Mouse (Mus musculus): Measurements from ENCODE around the gene Cox4i2. TPM values are rescaled to one million over a fixed set of nuclear protein-coding genes. Genes with fewer than 3 reads are reported as not detected.

The Cox4i2 gene
- total RNA-seq, 2 experiments from 2014 or later, result 4.2 to 4.9 TPM

DNA sequence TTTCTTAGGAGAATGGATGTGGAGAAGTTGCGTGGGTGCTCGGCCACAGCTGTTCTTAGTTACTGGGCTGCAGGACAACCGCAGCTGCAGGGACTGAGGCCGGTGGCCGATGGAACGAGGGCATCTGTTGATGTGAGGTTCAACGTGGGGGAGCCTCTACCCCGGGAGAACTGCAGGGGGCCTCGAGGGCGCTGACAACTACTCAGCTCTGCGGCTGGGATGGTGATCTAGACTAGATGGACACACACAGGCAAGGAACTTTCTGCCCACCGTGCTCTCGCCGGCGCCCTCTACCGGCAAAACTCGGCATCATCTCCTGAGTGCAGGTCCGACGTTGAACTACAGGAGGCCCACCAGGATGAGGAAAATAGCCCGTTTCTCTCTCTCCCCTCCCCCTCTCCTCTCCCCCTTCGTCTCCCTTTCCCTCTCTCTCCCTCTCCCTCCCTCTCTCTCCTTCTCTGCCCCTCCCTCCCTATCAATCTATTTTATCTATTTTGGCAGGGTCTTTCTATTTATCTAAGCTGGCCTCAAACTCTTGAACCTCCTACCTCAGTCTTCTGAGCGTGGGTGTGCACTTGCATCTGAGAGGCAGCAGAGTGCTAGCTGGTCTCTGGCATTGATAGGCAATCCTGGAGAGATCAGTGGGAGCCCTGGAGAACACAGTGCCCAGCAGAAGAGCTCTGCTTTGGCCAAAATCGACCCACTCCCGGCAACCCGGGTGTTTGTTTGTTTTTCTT lies 12.6 kb downstream of the Cox4i2 start:
- peak; percentile 80 to 91 for DNase-seq (ENCODE audit: low spot score in 2 of 2)

DNA sequence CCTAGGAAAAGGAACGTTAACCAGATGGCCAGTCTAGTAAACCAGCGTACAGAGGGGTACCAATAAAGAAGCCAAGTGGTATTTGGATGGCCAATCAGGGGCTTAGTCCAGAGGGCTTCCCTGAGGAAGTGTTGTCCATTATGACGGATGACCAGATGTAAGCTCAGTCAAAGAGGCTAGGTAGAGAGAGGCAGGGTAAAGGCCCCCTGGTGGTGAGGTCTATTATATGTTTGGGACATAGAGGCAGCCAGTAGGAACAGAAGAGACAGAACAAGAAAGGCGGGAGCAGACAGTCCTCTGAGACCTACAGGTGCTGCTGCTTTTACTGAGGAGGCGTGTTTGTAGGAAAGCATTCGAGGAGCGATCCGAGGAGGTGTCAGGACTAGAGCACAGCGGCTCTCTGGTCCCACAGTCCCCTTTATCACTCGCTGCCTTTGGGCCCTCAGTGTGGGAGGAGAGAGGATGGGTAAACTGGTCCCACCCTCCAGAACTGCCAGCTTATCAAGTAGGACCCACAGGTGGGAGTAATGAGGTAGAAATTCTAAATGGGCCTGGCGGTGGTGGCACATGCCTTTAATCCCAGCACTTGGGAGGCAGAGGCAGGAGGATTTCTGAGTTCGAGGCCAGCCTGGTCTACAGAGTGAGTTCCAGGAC lies 13.8 kb downstream of the Cox4i2 start:
- no peak for DNase-seq (ENCODE audit: low spot score in 2 of 2)

DNA sequence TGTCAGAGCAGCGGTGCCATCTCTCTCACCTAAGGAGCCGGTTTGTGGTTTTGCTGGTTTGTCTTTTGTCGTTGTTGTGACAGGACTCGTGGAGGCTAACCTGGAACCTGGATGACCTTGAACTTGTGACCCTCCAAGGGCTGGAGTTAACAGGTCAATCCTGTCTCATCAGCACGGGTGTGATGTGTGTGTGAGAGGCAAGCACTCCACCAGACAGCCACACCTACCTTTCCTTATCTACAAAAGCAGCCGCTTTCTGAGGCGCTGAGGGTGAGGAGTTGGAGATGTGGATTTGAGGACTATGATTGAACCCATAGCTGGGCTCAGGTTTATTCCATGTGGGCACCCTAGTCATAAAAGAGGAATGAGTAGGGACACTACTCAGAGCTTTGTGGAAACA lies 15.7 kb downstream of the Cox4i2 start:
- DNase-seq (ENCODE audit: low spot score in 2 of 2), result no peak

DNA sequence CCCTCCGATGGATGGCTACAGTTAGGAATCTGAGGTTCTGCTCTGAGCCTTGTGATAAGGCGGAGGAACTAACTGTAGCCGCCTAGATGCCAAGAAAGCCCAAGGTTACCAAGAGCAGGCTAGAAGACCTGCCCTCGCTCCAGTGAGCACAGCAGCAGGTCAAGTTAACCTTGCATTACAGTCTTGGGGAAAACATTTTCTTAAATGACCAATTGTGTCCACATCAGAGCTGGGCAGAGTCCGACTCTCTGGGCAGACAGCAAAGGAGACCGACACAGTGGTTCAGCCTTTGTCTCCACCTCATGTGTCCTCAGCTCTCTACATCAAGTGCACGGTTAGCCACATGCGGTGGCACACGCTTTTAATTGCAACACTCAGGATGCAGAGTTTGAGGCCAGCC lies 17.6 kb downstream of the Cox4i2 start:
- no peak for DNase-seq (ENCODE audit: low spot score in 2 of 2)

DNA sequence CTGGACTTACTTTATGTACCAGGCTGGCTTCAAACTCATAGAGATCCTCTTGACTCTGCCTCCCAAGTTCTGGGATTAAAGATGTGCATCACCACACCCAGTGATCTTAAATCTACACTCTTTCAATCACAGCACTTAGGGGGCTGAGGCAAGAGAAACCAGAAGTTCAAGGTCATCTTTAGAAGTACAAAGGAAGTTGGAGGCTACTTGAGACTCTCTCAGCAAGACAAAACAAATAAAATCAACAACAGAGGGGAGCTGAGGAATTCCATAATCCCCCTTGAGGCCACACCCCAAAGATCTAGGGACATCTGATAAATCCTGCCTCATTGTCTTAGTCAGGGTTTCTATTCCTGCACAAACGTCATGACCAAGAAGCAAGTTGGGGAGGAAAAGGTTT lies 18.3 kb downstream of the Cox4i2 start:
- DNase-seq (ENCODE audit: low spot score in 2 of 2), result no peak

DNA sequence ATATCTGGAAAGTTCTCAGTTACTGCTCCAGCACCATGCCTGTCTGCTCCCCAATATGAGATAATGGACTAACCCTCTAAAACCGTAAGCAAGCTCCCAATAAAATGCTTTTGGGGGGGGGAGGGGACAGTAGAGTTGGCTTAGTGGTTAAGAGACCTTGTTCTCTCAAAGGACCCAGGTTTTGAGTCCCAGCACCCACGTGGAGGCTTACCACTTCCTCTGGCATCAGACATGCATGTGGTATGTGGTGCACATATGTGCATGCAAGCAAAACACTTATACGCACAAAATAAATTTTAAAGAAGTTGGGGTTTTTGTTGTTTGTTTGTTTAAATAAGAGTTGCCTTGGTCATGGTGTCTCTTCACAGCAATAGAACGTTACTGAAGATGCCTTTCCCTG lies 21.4 kb downstream of the Cox4i2 start:
- no peak for DNase-seq (ENCODE audit: low spot score in 2 of 2)

DNA sequence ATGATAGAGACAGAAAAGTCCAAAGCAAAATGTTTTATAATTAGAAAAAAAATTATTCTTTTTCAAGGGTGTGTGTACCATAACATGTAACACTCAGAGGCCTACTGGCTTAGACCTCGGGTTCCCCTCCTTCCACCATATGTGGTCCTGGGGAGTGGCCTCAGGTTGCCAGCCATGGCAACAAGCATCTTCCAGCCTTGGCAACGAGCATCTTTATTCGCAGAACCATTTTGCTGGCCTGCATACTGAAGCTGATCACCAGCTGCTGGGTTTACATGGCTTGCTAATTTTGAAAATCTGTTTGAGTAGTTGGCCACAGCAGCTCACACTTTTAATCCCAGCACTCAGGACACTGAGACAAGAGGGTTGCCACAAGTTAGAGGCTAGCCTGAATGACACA lies 22.0 kb downstream of the Cox4i2 start:
- no peak for DNase-seq (ENCODE audit: low spot score in 2 of 2)

DNA sequence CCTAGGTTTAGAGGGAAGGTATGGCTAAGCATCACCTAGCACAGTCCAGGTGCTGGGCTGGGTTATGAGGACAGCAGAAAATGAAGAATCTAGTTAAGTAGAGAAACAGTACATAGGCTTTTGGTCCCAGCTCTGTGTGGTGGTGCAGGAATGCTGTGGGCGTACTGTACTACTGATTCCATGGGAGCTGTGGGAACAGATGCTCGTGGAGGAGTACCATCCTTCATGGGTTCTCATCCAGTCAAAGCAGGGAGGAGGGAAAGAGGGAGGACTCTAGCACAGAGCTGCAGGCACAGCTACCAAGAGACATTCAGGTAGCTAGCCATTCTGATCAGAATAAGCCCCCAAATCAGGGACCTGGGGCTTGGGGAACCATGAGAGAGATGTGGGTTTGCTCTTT lies 22.5 kb downstream of the Cox4i2 start:
- no peak for DNase-seq (ENCODE audit: low spot score in 2 of 2)

DNA sequence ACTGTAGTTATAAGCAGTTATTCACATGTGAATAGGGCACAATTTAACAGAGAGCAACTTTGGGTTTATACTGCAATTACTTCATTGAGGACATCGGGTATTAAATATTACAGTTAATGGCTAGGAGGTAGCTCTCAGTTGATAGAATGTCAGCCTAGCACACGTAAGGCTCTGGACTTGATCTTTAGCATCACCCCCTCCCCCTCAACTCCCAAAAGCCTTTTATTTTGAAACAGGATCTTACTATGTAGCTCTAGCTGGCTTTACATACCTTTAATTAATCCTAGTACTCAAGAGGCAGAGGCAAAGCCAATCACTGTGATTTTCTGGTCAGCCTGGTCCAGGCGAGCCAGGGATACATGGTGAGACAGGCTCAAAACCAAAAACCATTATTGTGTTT lies 23.1 kb downstream of the Cox4i2 start:
- DNase-seq (ENCODE audit: low spot score in 2 of 2), result no peak

DNA sequence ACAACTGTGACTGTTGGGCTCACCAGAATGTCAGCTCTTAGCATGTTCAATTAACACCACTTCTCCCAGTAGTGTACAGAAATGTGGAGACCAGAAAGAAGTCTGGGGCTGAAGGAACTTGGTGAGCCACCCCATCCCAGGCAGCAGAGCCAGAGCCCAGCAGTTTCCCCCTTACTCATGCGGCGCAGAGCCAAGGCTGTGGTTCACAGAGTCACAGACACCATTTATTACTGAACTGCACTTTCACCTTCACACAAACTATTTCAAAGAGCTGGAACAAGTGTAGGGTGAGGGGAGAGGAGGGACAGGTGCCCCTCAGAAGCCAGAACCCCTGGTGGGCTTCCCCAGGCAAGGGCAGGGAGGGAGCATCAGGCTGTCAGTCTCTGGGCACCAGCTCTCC lies 26.5 kb downstream of the Cox4i2 start:
- DNase-seq (ENCODE audit: low spot score in 2 of 2), result no peak

DNA sequence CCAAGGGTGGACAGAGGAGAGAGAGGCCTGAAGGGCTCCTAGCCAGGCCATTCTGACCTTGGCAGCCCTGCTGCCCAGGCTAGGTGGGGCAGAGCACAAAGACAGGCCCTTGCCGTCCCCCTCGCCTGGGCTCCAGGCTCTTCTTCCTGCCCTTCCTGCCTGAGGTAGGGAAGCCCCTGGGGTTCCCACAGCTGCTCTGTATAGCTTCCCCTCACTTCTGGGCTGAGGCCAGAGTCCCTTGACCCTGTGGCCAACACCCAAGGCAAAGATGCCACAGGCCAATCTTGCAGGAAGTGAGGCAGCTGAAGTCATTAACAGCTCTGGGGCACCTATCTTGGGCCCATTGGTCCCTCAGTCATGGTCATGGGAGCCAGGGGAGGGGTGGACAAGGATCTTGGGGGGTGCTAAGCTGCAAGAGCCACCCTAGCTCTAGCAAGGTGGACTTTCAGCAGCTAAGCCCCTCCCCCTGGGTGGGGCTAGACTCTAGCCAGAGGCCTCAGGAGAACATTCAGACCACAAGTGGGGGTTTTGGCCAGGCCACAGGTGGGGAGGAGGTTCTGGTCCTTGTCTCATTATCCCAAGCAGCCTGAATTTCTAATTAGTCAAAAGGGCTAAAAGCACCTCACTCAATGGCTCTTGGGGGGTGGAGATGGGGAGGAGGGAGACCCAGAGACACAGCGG lies 27.2 kb downstream of the Cox4i2 start:
- DNase-seq (ENCODE audit: low spot score in 2 of 2), result no peak

DNA sequence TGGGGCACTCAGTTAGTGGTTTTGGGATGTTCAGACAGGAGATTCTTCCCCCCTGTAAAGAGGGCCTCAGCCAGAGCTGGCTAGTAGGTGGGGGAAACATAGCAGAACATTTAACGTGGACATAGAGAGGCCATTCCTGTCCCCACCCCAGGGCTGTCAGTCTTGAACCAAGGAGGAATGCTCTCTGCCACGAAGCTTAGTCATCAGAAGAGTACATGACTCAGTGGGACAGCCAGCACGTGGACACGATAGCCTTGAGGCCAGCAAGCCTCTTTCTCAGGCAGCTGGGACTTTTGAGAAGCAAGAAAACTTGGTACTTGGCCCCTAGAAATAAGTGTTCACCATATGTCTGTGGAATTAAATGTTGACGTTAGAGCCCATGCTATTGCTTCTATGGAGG lies 28.7 kb downstream of the Cox4i2 start:
- no peak for DNase-seq (ENCODE audit: low spot score in 2 of 2)

DNA sequence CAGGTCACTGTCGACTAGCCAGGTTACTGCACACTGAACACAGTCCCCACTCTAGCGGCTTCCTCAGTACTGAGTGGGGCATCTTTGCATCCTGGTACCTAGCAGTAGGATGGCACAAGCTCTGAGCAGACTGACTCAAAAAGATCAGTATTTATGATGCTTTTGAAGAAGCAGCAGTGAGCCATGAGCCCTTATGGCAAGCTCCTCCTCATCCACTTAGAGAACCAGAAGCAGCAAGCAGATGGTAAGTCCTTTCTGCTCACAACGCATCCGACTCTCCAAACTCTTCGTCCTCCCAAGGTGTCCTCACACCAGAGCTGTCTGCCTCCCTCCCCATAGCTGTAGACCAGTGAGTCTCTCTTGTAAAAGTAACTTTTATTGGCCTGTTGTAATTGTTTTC lies 29.3 kb downstream of the Cox4i2 start:
- no peak for DNase-seq (ENCODE audit: low spot score in 2 of 2)

DNA sequence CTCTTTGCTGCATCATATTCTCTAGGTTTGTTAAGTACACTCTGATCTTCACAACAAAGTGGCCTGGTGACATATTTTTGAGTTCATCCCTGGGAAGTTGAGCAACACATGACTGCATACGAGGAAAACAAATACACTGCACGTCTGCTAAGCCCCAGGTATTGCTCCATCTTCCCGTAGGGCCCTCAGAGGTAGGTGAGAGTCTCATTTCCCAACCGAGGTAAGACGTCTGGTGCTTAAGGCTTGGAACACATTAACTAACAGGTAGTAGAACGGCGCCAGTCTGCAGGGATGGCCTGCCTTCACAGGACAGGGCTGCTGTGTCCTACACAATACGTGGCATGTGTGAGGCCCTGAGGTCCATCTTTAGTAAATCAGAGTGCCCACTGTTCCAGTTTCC lies 30.7 kb downstream of the Cox4i2 start:
- no peak for DNase-seq (ENCODE audit: low spot score in 2 of 2)

DNA sequence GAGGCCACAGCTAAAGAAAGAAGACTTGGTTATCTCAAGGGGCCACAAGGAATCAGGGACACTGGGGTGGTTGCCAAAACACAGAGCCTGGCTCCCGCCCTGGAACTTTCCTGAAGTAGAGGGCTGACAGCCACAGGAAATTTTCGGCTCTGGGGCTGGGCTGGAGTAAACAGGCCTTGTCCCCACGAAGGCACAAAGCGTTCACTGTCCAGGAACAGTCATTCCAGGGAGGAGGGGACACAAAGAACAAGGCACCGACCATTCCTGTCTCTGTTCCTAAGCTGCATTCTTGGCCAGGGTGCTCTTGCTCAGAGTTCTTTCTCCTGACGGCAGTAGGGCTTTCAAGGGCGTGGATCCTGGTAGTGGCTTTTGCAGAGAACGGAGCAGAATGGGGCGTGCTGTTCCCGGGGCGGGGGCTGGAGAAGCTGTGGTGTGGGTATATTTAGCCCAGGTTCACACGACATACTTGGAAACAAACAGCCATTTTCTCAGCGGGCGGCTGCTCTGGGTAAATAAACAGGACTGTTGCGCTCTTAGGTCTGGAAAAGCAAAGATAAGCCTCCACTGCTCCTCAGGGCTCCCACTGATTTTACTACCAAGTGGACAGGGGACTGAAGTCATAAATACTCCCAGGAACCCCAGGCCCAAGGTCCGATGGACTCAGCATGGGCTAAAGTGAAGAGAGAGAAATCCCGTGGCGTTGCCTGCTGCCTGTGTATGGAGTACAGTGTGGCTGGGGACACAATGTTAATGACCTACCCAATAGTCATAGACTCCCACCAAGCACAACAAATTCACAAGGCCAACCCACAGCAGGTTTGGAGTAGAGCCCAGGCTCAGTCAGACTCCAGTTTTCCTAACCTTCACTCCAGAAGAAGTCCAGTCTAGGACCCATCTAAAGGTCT lies 31.7 kb downstream of the Cox4i2 start:
- DNase-seq (ENCODE audit: low spot score in 2 of 2), result no peak

DNA sequence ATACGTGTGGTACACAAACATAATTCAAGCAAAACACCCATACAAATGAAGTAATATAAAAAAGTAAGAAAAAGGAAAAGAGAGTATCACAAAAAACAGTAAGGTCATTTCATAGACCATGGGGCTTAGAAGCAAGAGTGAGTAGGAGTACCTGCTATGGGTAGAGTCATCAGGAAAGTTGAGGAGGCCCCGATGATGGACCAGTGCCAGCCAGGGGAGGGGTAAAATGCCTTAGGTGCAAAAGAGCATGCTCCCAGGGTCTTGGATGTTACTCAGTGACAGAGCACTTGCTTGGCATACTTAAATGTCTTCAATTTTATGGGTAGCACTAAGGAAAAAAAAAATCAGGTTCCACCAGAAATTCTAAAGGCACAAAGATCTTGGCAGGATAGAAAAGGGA lies 33.2 kb downstream of the Cox4i2 start:
- no peak for DNase-seq (ENCODE audit: low spot score in 2 of 2)

DNA sequence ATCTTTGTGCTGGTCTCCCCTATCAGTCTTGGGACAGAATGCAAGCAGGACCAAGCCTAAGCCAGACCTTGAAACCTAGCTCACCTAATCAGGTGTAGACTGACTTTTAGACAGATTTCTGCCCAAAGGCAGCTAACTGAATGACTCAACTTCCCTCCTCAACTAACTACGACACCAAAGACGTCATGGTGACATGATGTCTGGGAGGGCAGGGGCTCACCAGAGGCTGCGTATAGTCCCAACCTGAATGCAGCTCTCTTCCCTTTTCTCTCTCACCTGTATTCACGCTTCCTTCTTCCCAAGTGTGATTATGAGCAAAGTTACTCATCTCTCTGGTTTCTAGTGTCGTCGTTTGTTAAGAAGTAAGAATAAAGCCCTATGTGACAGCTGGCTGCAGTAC lies 33.6 kb downstream of the Cox4i2 start:
- no peak for DNase-seq (ENCODE audit: low spot score in 2 of 2)

DNA sequence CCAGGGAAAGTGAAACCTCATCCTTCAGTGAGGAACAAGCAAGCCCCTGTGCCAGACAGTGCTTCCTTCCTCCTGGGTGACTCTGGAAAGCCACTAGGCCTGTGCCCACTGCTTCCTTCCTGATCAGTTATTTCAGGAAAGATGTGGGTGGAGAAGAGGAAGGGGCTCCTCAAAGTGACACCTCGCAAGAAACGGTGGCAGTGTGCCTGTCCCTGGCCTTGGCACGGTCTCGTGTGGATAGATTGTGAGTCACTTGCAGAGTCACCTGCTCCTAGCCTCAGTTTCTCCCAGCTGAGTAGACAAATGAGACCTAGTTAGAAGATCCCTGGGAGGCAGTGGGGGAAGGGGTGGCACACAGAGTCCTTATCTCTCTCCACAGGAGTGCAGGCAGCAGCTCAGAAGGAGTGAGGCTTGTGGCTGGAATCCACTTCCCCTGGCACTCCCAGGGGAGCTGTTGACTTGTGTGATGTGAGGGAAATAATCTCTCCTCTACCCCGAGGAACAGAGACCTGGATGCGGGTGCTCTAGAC lies 35.0 kb downstream of the Cox4i2 start:
- no peak for DNase-seq (ENCODE audit: low spot score in 2 of 2)

DNA sequence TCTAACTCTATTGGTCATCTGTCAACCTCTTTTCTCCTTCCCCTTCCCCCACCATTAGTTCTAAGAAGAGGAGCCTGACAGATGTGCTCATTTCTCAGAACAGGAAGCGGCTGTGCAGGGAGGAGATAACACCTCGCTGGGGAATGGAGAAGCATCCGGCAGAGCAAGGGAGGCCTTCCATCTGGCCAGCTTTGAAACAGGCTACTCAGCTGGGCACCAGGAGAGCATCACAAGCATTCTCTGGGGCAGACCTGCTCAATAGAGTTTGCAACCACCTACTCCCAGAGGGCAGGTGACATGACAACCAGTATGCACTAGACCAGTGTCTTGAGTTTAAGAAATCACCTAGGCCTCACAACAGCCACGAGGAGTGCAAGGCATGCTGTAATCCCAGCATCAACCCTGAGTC lies 35.6 kb downstream of the Cox4i2 start:
- no peak for DNase-seq (ENCODE audit: low spot score in 2 of 2)

DNA sequence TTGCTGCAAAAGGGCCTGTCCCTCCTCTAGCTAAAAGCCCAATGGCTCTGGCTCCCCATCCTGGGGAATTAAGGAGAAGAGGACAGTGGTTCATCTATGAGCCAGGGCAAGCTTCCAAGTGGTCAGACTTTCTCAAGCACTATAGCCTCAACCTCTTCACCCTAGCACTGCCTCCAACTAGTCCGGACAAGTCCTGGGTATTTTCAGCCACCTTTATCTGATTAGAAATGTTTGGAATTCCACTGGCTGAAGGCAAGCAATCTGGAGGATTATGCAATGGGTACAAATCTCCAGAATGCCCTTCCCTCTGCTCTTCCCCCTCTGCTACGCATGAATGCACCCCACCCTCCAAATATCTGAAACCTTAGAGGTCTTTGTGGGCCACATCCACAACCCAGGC lies 38.5 kb downstream of the Cox4i2 start:
- DNase-seq (ENCODE audit: low spot score in 2 of 2), result no peak

DNA sequence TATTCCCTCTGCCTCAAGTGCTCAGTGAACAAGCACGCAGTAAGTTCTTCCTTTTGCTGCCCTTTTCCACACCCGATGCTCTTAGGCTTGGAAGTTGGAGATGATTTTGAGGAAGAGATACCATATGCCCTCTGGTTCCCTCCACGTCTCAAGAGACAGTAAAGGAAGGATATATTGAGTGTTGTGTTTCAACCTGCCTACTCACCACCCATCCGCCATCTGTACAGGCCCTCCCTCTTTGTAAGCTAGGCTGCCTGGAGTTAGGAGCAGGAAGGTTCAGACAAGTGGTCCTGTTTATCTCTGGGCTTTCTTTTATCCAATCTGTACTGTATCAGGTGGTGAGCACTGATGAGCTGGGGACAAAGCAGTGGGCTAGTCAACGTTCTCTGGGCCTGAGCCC lies 39.4 kb downstream of the Cox4i2 start:
- no peak for DNase-seq (ENCODE audit: low spot score in 2 of 2)

Measured in adrenal gland, postnatal 4 days (tissue).